Mouse (Mus musculus): ENCODE data around the gene Lxn. TPM values are rescaled to one million over a fixed set of nuclear protein-coding genes. Genes with fewer than 3 reads are reported as not detected.

Gene Lxn
- polyA plus RNA-seq, 1 experiment from 2014 or later, result 189 TPM

DNA sequence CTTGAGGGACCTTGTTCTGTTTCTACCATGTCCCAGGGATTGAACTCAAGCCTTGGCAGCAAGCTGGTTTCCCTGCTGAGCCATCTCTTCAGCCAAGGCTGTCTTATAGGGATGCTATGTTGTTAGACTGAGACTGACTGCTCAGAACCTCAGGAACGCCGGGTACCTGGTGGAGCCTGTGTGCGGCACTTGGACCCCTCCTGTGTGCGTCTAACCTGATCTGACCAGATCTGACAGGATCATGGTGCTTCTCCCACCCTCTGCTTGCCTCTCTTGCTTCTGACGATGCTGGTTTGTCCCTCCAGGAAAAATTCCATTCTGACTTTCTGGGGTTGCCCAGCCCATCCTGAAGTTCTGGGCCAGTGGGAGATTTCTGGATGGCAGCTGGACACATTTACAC is 2.9 kb upstream of the Lxn start:
- H3K4me1 ChIP-seq (ENCODE audit: control insufficient read depth, insufficient read depth, low read depth, low read length), result peaks cover 3% of the 10 kb centered on the region; the same call in 1 of the 2 replicates
- H3K27me3 ChIP-seq (replicated peaks; ENCODE audit: control insufficient read depth, insufficient read depth, low read length), result no peaks in the 10 kb centered on the region
- H3K9ac ChIP-seq (ENCODE audit: low read depth, low read length), result no peak overlapping the region
- ATAC-seq, result no peak
- 87% methylated on average over 5 of the region's 5 CpGs for WGBS
- no peaks in the 10 kb centered on the region for H3K9me3 ChIP-seq (ENCODE audit: control insufficient read depth, low read length)
- H3K27ac ChIP-seq (ENCODE audit: low read depth, low read length), result no peak overlapping the region
- H3K4me3 ChIP-seq (ENCODE audit: low read length), result no peak overlapping the region
- H3K36me3 ChIP-seq (ENCODE audit: control insufficient read depth, insufficient read depth, low read length), result peaks cover 10% of the 10 kb centered on the region
- no peak overlapping the region for H3K4me2 ChIP-seq (ENCODE audit: low read length)

DNA sequence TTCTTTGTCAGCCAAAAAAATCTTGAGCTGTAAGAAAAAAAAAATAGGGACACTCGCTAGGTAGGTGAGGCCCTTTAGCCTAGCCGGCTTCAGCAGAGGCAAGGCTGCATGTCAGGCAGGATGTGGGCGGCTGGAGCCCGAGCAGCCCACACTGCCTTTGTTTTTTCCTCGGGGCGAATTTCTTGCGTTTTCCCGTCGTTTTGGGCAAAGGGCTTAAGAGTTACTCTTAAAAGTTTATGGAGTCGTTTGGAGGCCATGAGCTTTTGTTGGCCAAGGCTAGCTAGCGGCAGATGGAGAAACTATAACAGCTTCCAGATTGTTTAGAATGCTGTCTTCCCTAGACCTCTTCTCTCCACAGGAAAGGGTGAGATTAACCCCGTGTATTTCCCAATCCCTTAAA is 725 bp downstream of the Lxn start:
- Histone ChIP-seq H3K27me3 (replicated peaks; ENCODE audit: control insufficient read depth, insufficient read depth, low read length) (no peaks in the 10 kb centered on the region), H3K4me3 (ENCODE audit: low read length) (peak overlapping the region; percentile 54), H3K27ac (ENCODE audit: low read depth, low read length) (peak overlapping the region; percentile 76), H3K9ac (ENCODE audit: low read depth, low read length) (peak overlapping the region; percentile 75), H3K4me2 (ENCODE audit: low read length) (peak overlapping the region; percentile 73), H3K9me3 (ENCODE audit: control insufficient read depth, low read length) (no peaks in the 10 kb centered on the region), H3K4me1 (ENCODE audit: control insufficient read depth, insufficient read depth, low read depth, low read length) (peaks cover 3% of the 10 kb centered on the region; the same call in 1 of the 2 replicates), H3K36me3 (ENCODE audit: control insufficient read depth, insufficient read depth, low read length) (peaks cover 13% of the 10 kb centered on the region)
- WGBS, result 4% methylated on average over 12 of the region's 12 CpGs
- no peak for ATAC-seq

DNA sequence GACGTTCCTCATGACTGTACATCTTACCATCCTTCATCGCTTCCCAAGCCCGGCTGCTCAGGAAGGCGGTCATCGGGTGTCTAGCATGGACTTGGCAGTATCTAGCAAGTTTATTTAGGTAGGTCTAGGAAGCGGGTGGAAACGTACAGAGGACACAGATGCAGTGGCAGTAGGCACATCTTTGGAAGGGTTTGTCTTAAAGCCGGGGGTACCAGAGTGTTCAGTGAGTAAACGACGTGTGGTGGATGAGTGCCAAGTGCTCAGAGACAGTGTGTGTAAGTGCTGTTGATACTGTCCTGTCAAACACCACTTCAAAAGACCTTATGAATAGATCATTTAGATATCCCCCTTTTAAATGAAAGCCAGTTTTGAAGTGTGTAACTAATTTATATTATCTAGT is 1.1 kb downstream of the Lxn start:
- Histone ChIP-seq H3K4me3 (ENCODE audit: low read length) (peak overlapping the region; percentile 54), H3K9me3 (ENCODE audit: control insufficient read depth, low read length) (no peaks in the 10 kb centered on the region), H3K27ac (ENCODE audit: low read depth, low read length) (no peak overlapping the region), H3K36me3 (ENCODE audit: control insufficient read depth, insufficient read depth, low read length) (peaks cover 13% of the 10 kb centered on the region), H3K4me2 (ENCODE audit: low read length) (peak overlapping the region; percentile 73), H3K9ac (ENCODE audit: low read depth, low read length) (peak overlapping the region; percentile 75; the same call in 1 of the 2 replicates), H3K4me1 (ENCODE audit: control insufficient read depth, insufficient read depth, low read depth, low read length) (peaks cover 3% of the 10 kb centered on the region; the same call in 1 of the 2 replicates), H3K27me3 (replicated peaks; ENCODE audit: control insufficient read depth, insufficient read depth, low read length) (no peaks in the 10 kb centered on the region)
- no peak for ATAC-seq
- WGBS, result 39% methylated on average over 10 of the region's 10 CpGs

DNA sequence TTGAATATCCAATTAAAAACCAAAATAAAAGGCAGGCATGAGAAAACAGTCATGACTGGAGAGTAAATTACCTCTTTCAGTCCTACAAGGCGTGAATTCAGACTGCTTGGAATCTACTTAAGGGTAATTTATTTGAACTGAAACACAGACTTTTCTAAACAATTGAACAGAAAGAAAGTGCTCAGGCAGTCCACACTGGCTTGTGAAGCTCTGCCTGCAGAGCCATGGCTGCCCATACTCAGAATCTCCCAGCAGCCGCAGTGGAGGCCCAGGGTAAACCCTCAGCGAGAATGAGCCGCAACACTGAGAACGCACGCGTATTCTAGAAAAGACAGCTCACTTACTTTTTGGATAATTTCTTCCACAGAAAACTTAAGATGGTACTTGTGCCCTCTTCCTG is 1.7 kb downstream of the Lxn start:
- Histone ChIP-seq H3K9ac (ENCODE audit: low read depth, low read length) (no peak overlapping the region), H3K4me1 (ENCODE audit: control insufficient read depth, insufficient read depth, low read depth, low read length) (peaks cover 3% of the 10 kb centered on the region; the same call in 1 of the 2 replicates), H3K36me3 (ENCODE audit: control insufficient read depth, insufficient read depth, low read length) (peaks cover 14% of the 10 kb centered on the region), H3K27ac (ENCODE audit: low read depth, low read length) (0 out of 2 replicates have a peak overlapping the region, but pooled peaks have one; percentile 39), H3K4me3 (ENCODE audit: low read length) (peak overlapping the region; percentile 54; the same call in 1 of the 2 replicates), H3K4me2 (ENCODE audit: low read length) (peak overlapping the region; percentile 73), H3K9me3 (ENCODE audit: control insufficient read depth, low read length) (no peaks in the 10 kb centered on the region), H3K27me3 (replicated peaks; ENCODE audit: control insufficient read depth, insufficient read depth, low read length) (no peaks in the 10 kb centered on the region)
- no peak for ATAC-seq
- WGBS, result 59% methylated on average over 7 of the region's 7 CpGs

DNA sequence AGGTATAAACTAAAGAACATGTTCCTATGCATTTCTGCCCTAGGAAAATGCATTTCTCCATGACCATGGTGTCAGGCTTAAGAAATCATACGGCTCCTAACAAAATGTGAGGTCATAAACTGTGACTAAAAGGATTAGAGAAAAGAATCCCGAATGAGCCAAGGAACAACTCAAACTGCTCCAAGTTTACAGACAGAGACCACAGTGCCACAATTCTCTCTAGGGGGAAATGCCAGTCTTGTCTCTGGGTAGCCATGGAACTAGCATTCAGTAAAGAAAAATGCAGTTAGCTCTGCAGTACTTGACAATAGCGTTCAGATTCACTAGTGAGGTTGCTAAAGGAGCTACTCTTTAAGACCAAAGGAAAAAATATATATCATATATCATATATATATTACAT is 3.8 kb downstream of the Lxn start:
- no peak overlapping the region for H3K4me3 ChIP-seq (ENCODE audit: low read length)
- peaks cover 3% of the 10 kb centered on the region; the same call in 1 of the 2 replicates for H3K4me1 ChIP-seq (ENCODE audit: control insufficient read depth, insufficient read depth, low read depth, low read length)
- no peak overlapping the region for H3K9ac ChIP-seq (ENCODE audit: low read depth, low read length)
- no peaks in the 10 kb centered on the region for H3K9me3 ChIP-seq (ENCODE audit: control insufficient read depth, low read length)
- peak; percentile 29 for ATAC-seq
- H3K27me3 ChIP-seq (replicated peaks; ENCODE audit: control insufficient read depth, insufficient read depth, low read length), result no peaks in the 10 kb centered on the region
- no peak overlapping the region for H3K27ac ChIP-seq (ENCODE audit: low read depth, low read length)
- no peak overlapping the region for H3K4me2 ChIP-seq (ENCODE audit: low read length)
- peaks cover 23% of the 10 kb centered on the region for H3K36me3 ChIP-seq (ENCODE audit: control insufficient read depth, insufficient read depth, low read length)
- WGBS, result 41% methylated on average over 3 of the region's 3 CpGs

DNA sequence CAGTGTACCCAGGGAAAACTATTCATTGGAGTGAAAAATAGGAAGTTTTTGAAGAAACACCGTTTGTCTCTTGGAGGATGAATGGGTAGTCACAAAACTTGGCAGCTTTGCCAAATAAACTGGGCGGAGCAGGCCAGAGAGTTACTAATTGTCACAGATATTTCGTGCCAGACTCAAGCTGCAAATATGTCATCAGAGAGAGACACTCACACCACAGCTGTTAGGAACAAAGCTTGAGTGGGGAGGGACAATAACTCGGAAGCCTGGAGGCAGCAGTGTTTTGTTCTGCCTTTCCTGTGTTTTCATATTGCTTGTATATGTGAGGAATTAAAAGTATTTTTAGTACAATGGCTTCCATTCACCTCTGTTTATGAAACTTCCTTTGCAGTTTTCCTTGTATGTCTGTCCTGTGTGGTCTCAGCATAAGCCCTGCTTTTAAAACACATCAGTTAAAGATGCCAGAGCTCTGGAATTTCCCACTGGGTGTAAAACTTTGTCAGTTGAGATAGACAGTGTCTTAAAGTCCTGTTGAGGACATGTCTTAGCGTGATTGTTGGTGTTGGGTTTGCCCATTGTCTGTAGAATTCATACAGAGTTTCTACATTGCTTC is 13.0 kb downstream of the Lxn start:
- Histone ChIP-seq H3K27ac (ENCODE audit: low read depth, low read length) (no peak overlapping the region), H3K4me1 (ENCODE audit: control insufficient read depth, insufficient read depth, low read depth, low read length) (no peaks in the 10 kb centered on the region), H3K27me3 (replicated peaks; ENCODE audit: control insufficient read depth, insufficient read depth, low read length) (no peaks in the 10 kb centered on the region), H3K9ac (ENCODE audit: low read depth, low read length) (no peak overlapping the region), H3K4me2 (ENCODE audit: low read length) (no peak overlapping the region), H3K9me3 (ENCODE audit: control insufficient read depth, low read length) (no peaks in the 10 kb centered on the region), H3K36me3 (ENCODE audit: control insufficient read depth, insufficient read depth, low read length) (peaks cover 37% of the 10 kb centered on the region), H3K4me3 (ENCODE audit: low read length) (no peak overlapping the region)
- no peak for ATAC-seq
- WGBS, result 81% methylated on average over 5 of the region's 5 CpGs

DNA sequence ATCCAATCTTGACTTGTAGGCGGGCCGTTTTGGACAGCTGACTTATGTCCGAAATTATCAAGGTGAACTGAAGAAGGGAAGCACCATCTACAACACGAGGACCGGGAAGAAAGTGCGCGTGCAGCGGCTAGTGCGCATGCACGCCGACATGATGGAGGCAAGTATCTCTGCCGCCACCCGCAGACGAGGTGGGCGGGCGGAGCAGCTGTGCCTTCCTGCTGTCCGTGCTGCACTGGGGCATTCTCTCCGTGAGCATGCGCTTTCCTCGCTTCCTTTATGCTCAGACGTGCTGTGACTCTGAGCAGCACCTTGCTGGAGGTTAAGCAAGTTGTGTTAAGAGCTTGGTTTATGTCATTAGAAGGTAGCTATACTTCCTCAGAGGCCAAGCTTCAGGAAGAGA is 14.1 kb downstream of the Lxn start:
- H3K27ac ChIP-seq (ENCODE audit: low read depth, low read length), result no peak overlapping the region
- no peak for ATAC-seq

DNA sequence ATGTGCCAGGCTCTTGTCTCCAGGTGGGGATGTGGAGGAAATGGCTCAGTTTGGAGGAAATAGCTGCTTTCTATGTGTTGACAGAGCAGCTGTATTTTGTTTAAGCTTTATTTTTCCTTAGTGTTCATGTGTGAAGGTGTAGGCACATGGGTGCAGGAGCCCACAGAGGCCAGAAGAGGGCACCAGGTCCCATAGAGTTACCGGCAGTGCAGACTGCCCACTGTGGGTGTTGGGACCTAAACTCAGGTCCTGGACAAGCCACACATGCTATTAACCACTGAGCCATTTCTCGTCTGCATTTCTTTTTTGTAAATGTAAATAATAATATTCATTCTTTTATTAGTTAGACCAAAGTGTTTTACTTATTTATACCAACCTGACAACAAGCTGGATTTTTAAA is 16.6 kb downstream of the Lxn start:
- Histone ChIP-seq H3K4me1 (ENCODE audit: control insufficient read depth, insufficient read depth, low read depth, low read length) (no peaks in the 10 kb centered on the region), H3K4me2 (ENCODE audit: low read length) (no peak overlapping the region), H3K36me3 (ENCODE audit: control insufficient read depth, insufficient read depth, low read length) (peaks cover 30% of the 10 kb centered on the region), H3K27ac (ENCODE audit: low read depth, low read length) (no peak overlapping the region), H3K4me3 (ENCODE audit: low read length) (no peak overlapping the region), H3K9me3 (ENCODE audit: control insufficient read depth, low read length) (no peaks in the 10 kb centered on the region), H3K27me3 (replicated peaks; ENCODE audit: control insufficient read depth, insufficient read depth, low read length) (no peaks in the 10 kb centered on the region), H3K9ac (ENCODE audit: low read depth, low read length) (no peak overlapping the region)
- ATAC-seq, result no peak
- 90% methylated on average over 2 of the region's 2 CpGs for whole genome bisulfite sequencing

More for the DNA sequence above, 14.1 kb downstream of the Lxn start:
- Histone ChIP-seq H3K36me3 (ENCODE audit: control insufficient read depth, insufficient read depth, low read length) (peaks cover 32% of the 10 kb centered on the region), H3K4me1 (ENCODE audit: control insufficient read depth, insufficient read depth, low read depth, low read length) (no peaks in the 10 kb centered on the region), H3K9me3 (ENCODE audit: control insufficient read depth, low read length) (no peaks in the 10 kb centered on the region), H3K4me3 (ENCODE audit: low read length) (no peak overlapping the region), H3K27me3 (replicated peaks; ENCODE audit: control insufficient read depth, insufficient read depth, low read length) (no peaks in the 10 kb centered on the region), H3K4me2 (ENCODE audit: low read length) (no peak overlapping the region), H3K9ac (ENCODE audit: low read depth, low read length) (no peak overlapping the region)
- 94% methylated on average over 21 of the region's 21 CpGs for WGBS

DNA sequence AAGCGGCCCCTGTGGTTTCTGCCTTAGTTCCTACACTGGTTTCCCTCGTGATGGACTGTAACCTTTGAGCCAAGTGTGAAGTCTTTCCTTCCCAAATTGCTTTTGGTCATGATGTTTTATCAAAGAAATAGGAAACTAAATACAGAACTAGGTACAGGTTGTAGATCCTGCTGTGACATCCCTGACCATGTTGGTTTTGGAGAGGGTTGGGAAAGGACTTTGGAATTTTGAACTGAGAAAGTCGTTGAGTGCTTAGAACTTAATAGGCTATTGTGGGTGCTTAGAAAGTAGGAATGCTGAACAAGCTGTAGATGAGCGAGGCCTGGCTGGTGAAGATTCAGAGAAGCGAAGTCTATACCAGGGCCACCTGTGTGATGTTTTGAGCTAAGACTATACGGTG is 29.7 kb downstream of the Lxn start:
- Histone ChIP-seq H3K9me3 (ENCODE audit: control insufficient read depth, low read length) (no peaks in the 10 kb centered on the region), H3K36me3 (ENCODE audit: control insufficient read depth, insufficient read depth, low read length) (peaks cover 27% of the 10 kb centered on the region), H3K4me1 (ENCODE audit: control insufficient read depth, insufficient read depth, low read depth, low read length) (peaks cover 8% of the 10 kb centered on the region), H3K4me2 (ENCODE audit: low read length) (no peak overlapping the region), H3K27me3 (replicated peaks; ENCODE audit: control insufficient read depth, insufficient read depth, low read length) (no peaks in the 10 kb centered on the region), H3K4me3 (ENCODE audit: low read length) (no peak overlapping the region), H3K27ac (ENCODE audit: low read depth, low read length) (no peak overlapping the region), H3K9ac (ENCODE audit: low read depth, low read length) (no peak overlapping the region)
- ATAC-seq, result no peak
- WGBS, result 95% methylated on average over 6 of the region's 6 CpGs
